Mouse (Mus musculus) inflammation-experienced regulatory T-cells, adult 6 months (primary cell): ENCODE data around the gene Klhdc8b. TPM values are rescaled to one million over a fixed set of nuclear protein-coding genes. Genes with fewer than 3 reads are reported as not detected.

Experiments used
- ATAC-seq: one replicate; pipeline ENCODE4 v1.8.0; 2017
- polyA plus RNA-seq, 3 experiments: library from polyadenylated mRNA; unstranded; fragments of 100-300 nt; shearing (Covaris generic); gene quantifications; one replicate each; pipeline ENCODE4 v1.2.1; 2017

Klhdc8b gene
- polyA plus RNA-seq: 1 to 10 TPM in 2 of 3 experiments, under 1 TPM in 1; 0.94 to 1.9 (median 1.6) TPM

DNA sequence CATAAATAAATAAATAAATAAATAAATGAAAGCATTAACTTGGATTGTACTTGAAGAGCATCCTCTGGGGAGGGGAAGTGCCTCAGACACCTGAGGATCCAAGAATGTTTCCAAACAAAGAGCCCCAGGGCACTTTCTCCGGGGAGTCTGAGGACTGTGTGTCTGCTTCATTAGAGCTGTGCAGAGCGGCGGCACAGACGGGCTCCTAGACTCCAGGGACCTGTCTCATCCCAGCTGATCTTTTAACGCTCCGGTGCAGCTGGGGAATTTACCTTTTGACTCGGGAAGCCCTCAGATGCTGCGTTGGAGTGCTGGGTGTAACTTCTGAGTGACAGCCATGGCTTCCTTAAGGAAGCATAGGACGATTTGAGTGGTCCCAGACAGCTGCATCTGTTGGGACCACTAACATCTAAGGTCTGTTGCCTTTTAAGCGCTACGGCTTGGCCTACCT is at the start of gene Klhdc8b:
Gene Klhdc8b, minus strand, starts transcription at position 401 of the 451 bp plus-strand sequence.
- no peak for ATAC-seq

DNA sequence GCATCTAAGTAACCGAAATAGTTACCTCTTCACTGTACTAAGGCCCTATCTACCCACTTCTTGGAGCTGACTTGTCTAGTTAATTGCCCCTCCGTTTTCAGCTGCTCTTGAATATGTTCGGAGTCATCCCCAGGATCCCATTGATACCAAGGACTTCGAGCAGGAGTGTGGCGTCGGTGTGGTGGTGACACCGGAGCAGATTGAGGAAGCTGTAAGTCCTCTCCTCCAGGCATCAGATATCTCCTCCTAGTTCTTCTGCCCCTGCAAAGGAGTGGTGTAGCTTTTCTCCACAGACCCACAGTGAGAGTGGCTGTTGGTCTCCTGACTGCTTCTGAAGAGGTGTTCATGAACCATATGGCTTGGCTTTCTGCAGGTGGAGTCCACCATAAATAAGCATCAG is 47.4 kb upstream of the Klhdc8b start:
- ATAC-seq: no peak

DNA sequence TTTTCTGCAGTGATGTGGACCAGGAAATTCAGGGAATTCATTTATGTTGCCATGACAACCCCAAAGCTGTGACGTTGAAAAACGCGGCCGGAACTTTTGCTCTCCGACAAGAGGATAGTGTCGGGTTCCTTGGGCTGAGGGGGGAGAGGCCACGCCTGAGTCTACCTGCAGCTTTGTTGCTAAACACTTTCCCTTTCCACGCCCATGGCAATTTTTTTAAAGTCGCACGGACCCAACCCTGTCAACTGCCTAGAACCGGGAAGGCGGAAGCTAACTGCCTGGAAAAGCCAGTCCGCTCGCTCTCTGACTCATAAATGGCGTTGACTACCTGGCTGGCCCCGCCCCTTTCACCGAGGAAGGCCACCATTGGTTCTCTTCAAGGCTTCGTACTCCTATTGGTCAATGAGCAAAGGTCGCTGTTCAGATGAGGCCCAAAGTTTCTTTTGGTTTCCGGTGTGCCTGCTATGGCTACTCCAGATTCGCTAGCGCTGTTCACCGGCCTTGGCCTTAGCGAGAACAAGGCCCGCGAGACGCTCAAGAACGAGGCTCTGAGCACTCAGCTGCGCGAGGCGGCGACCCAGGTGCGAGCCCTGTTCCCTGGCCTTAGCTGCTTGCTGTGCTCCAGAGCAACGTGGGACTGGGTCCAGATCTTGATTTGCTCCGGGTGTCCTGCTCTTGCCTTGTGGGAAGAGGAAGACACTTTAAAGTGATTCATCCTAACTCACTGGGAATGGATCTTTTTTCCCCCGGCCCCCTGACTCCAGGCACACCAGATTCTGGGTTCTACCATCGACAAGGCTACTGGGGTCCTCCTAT is 46.4 kb upstream of the Klhdc8b start, which contains the start of gene Qars:
Gene Qars, plus strand, starts transcription at position 88 of the 816 bp plus-strand sequence.
- ATAC-seq: peak; percentile 100

DNA sequence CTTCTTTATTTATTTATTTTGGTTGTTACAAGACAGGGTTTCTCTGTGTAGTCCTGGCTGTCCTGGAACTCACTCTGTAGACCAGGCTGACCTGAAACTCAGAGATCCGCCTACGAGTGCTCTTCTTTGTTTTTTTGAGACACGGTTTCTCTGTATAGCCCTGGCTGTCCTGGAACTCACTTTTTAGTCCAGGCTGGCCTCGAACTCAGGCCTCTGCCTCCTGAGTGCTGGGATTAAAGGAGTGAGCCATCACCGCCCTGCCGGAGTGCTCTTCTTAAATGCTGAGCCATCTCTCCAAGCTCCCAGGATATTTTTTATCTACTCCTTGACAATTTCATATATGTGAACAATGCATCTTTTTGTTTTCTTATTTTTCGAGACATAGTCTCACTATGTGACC is 45.5 kb upstream of the Klhdc8b start:
- ATAC-seq: no peak

DNA sequence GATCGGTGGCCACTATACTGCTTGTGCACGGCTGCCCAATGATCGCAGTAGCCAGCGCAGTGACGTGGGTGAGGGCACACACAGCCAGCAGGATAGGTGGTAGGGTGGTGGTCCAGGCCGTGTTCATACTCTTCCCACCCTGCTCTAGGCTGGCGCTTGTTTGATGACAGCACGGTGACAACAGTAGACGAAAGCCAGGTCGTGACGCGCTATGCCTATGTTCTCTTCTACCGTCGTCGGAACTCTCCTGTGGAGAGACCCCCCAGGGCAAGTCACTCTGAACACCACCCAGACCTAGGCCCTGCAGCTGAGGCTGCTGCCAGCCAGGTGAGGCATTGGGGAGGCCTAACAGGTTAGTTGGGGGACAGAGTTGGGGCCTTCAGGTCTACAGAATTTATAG is 38.6 kb upstream of the Klhdc8b start:
- no peak for ATAC-seq

DNA sequence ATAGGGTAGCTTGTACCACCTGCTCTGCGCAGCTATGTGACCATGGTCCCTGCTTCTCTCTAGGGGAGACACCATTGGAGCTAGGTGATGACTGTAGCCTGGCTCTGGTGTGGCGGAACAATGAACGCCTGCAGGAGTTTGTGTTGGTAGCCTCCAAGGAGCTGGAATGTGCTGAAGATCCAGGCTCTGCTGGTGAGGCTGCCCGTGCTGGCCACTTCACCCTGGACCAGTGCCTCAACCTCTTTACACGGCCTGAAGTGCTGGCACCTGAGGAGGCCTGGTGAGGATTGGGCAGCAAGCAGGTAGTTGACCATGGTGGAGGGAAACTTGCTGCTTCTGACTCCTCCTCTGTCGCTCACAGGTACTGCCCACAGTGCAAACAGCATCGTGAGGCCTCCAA is 37.9 kb upstream of the Klhdc8b start:
- no peak for ATAC-seq

DNA sequence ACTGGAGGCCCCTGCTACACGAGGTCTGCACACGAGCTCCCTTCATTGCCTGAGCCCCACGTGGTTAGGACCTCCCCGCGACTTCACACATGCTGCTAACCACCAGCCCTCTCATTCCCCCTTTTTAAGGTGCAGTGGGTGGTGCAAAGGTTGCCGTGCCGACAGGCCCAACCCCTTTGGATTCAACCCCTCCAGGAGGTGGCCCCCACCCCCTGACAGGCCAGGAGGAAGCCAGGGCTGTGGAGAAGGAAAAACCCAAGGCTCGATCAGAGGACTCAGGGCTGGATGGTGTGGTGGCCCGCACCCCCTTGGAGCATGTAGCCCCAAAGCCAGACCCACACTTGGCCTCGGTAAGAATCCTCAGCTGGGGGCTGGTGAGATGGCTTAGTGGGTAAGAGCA is 33.5 kb upstream of the Klhdc8b start:
- no peak for ATAC-seq

DNA sequence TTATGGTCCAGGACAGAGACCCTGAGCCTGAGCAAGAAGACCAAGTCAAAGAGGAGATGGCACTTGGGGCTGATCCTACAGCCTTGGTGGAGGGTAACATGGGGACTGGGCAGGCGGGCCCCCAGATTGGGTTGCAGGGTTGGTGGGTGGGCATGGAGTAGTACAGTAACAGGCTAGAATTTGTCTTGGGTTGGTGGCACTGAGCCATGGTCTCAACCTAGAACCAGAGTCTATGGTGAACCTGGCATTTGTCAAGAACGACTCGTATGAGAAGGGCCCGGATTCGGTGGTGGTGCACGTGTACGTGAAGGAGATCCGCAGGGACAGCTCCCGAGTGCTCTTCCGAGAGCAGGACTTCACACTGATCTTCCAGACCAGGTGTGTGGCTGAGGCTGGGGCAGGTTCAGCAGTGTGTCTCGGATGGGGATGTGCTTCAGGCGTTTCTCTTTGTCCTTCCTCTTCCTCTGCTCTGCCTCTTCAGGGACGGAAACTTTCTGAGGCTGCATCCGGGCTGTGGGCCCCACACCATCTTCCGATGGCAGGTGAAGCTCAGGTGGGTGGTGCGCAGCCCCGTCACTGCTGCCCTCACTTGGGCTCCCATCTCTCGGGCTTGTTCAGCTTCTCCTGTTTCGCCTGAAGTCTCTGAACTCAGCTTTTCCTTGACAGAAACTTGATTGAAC is 32.9 kb upstream of the Klhdc8b start:
- ATAC-seq: no peak

DNA sequence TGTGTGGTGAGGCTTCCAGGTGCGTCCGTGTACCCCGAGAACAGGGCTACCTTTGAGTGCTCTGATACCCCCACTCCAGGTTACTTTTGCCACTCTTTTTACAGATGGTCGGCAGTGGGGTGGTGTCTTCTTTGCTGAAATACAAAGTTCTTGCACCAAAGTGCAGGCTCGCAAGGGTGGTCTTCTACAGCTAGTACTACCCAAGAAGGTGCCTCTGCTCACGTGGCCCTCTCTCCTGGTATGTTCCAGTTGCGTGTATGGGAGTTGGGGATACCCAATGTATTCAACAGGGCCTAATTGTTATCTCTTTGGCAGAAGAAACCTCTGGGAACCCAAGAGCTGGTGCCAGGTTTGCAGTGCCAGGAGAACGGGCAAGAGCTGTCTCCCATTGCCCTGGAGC is 31.9 kb upstream of the Klhdc8b start:
- ATAC-seq: no peak

DNA sequence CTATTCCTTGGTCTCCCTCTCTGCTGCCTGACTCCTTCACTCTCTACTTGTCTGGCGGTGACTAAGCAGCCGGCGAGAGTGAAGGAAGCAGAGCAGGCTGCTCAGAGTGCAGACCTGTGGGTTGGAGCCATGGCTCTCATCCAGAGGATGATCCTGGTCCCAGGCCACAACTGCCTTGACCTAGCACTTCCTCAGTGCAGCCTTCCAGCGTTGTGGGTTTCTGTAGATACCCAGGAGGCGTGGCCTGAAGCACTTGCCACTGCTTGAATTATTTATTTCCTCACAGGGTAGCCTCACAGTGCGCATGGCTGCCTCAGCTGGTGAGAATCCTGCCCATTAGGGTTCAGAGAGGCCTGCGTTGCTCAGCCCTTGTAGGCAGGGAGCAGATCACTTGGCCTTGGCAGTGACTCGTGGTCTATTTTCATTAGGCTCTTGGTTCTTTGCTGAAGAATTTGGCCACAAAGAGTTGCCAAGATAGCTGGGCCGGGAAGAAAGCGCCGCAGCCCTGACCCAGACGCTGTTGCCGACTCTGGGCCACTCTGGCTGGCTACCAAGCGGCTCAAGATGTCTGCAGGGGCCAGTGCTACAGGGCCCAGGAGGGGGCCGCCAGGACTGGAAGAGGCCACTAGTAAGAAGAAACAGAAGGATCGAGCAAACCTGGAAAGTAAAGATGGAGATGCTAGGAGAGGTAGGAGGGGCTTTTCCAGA is 30.8 kb upstream of the Klhdc8b start:
- ATAC-seq: no peak

DNA sequence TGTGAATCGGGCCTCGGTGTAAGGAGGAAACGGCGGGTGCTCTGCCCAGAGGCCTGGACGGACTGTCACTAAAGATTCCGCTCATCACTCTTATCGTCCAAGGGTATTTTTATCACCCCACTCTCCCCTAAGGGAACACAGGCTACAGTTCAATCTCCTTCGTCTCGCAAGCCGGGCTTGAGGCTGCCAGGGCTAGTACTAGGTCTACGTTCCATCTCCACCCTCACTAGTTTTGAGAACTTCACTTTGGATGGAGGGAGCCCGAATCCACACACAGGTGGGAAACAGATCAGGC is 29.9 kb upstream of the Klhdc8b start:
- ATAC-seq: no peak

DNA sequence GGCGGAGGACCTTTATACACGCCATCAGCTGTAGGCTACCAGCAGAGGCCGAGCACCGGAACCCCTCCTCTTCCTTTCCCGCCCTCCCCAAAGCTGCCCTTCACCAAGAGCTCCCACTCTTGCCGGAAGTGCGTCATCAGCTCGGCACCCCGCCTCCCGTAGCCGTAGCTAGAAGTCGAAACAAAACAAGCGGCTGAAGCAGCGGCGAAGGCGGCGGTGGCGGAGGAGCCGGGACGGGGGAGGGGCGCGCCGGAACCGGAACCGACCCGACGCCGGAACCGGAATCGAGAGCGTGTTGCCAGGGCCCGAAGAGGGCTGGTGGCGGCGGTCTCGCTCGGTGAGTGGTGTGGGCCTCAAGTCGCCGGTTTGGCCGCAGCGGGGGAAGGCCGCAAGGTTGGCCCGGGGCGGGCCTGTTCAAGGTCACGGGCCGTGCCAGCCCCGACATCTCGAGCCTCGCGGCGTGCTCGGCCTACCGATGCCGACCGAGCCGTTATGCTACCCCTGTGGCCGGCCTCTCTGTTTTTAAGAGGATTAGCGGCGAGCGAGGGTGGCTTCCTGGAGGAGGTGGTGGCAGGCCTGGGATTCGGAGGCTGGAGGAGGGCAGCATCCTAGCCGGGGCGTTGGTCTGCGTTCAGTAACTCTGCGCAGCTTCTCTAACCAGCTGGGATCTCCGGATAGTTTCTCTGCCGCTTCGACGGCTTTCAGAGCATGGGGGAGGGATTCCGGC is 29.3 kb upstream of the Klhdc8b start, which contains the start of gene Usp19:
Gene Usp19, plus strand, starts transcription at position 44 of the 727 bp plus-strand sequence.
- peak; percentile 94 for ATAC-seq

DNA sequence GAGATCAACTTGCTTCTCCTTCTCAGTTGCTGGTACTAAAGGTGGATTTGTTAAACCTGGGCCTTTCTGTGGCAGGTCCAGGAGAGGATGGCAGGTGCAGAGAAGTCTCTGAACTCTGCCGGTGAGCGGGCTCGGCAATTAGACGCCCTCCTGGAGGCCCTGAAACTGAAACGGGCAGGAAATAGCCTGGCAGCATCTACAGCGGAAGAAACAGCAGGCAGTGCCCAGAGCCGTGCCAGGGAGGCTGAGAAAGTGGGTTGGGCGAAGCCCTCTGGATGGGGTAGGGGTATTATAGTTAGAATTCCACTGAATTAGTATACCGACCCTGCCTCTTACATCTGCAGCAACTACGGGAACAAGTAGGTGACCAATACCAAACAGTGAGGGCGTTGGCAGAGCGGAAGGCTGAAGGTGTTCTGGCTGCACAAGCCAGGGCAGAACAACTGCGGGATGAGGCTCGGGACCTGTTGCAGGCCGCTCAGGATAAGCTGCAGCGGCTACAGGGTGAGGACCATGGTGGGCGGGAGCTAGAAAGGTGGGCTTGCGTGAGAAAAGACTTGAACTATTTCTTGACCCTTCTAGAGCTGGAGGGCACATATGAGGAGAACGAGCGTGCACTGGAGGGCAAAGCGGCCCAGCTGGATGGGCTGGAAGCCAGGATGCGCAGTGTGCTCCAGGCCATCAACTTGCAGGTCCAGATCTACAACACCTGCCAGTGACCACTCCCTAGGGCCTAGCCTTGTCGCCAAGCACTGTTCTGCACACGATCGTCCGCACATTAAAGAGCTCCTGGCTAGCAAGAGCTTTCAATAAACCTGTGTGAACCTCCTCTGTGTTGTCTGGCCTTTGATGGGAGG is 28.5 kb upstream of the Klhdc8b start:
- ATAC-seq: no peak

DNA sequence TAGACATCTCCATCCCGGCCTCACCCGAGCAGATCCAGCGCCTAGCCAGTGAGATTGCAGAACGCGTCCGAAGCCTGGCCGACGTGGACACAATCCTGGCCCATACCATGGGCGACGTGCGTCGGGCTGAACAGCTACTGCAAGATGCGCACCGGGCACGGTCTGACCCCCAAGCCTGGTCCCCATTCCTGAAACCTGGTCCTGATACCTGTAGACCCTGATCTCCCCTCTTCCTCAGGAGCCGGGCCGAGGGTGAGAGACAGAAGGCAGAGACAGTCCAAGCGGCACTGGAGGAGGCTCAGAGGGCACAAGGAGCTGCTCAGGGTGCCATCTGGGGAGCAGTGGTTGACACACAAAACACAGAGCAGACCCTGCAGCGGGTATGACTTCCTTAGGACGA is 27.8 kb upstream of the Klhdc8b start:
- no peak for ATAC-seq

DNA sequence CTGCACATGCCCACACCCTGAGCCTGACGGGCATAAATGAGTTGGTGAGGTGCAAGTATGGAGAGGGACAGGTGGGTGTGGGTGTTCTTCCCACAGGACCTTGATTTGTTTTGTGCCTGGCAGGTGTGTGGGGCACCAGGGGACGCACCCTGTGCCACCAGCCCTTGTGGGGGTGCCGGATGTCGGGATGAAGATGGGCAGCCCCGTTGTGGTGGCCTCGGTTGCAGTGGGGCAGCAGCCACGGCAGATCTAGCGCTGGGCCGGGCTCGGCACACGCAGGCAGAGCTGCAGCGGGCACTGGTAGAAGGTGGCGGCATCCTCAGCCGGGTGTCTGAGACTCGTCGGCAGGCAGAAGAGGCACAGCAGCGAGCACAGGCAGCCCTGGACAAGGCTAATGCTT is 27.0 kb upstream of the Klhdc8b start:
- ATAC-seq: no peak

DNA sequence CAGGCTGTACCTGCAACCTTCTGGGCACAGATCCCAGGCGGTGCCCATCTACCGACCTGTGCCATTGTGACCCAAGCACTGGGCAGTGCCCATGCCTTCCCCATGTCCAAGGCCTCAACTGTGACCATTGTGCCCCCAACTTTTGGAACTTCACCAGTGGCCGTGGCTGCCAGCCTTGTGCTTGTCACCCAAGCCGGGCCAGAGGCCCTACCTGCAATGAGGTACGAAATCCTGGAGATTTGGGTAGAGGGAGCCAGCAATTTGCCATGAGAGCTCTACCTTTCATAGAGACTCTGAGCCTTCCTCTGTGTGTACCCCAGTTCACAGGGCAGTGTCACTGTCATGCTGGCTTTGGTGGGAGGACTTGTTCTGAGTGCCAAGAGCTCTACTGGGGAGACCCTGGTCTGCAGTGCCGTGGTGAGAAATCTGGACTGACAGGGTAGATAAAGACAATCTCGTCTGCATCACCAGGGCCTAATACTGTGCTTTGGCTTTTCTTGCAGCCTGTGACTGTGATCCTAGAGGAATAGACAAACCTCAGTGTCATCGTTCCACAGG is 25.7 kb upstream of the Klhdc8b start:
- no peak for ATAC-seq

DNA sequence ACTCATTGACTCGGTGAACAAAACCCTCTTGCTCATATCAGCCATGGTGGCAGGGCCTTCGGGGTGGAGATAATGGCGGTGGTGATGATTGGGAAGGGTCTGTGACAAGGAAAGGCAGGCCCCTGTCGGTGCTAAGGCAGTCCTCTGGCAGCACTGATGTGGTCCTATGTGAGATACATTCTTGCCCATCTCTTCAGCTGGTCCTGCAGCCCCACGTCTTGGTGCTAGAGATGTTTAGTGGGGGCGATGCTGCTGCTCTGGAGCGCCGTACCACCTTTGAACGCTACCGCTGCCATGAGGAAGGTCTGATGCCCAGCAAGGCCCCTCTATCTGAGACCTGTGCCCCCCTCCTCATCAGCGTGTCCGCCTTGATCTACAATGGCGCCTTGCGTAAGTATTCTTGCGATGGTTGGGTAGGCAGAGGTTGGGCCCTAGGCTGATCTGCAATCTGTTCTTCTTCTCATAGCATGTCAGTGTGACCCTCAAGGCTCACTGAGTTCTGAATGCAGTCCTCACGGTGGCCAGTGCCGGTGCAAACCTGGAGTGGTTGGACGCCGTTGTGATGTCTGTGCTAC is 24.0 kb upstream of the Klhdc8b start:
- no peak for ATAC-seq

DNA sequence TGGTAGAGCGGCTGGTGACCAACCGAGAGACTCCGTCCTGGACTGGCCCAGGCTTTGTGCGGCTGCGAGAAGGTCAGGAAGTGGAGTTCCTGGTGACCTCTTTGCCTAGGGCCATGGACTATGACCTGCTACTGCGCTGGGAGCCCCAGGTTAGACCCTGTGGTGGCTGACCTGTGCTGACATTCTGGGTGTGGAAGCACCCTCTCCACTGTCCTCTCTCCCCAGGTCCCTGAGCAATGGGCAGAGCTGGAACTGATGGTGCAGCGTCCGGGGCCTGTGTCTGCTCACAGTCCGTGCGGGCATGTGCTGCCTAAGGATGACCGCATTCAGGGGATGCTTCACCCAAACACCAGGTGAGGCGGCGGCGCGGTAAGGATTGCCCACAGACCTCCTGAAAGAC is 22.6 kb upstream of the Klhdc8b start:
- ATAC-seq: no peak

DNA sequence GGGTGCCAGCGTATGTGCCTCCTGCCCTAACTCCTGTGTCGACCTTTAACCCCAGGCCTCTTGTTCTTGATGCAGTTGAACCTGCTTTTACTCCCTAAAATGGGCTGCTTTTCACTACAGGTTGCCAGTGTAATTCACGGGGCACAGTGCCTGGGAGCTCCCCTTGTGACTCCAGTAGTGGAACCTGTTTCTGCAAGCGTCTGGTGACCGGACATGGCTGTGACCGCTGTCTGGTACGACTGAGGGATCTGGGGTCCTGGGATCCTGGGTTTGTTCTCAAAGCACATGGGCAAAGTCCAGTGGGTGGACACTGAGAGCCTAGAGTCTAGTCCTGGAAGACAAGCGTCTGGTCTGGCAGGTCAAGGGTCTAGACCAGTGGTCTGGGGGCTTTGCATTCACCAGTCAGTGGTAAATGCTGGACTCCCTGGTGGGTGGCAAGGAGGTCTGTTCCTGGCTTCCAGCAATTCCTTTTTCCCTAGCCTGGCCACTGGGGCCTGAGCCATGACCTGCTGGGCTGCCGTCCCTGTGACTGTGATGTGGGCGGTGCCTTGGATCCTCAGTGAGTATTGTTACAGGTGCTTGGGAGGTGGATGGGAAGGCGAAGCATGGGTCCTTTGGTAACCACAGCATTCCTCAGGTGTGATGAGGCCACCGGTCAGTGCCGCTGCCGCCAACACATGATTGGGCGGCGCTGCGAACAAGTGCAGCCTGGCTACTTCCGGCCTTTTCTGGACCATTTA is 21.8 kb upstream of the Klhdc8b start:
- ATAC-seq: no peak

DNA sequence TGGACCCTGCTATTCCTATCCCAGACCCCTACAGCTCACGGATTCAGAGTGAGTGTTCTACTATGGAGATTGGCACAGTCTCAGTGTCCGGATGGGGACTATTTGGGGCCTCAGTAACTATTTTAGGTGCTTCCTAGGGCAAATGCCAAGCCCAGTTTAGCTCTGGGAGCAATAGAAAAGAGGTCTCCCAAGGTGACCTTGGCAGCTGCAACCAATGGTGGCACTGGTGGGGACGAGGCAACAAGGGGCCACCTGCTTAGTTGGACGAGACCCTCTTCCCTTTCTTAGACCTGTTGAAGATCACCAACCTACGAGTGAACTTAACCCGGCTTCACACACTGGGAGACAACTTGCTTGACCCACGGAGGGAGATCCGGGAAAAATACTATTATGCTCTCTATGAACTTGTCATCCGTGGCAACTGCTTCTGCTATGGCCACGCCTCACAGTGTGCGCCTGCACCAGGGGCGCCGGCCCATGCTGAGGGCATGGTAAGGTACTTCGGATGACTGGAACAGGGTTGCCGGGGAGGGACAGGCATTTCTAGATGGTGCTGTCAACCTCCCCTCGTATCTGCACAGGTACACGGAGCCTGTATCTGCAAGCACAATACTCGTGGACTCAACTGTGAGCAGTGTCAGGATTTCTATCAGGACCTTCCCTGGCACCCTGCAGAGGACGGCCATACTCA is 20.3 kb upstream of the Klhdc8b start:
- ATAC-seq: no peak
